ENCODE assay signal across 8 mouse cellular contexts in the genomic region with DNA sequence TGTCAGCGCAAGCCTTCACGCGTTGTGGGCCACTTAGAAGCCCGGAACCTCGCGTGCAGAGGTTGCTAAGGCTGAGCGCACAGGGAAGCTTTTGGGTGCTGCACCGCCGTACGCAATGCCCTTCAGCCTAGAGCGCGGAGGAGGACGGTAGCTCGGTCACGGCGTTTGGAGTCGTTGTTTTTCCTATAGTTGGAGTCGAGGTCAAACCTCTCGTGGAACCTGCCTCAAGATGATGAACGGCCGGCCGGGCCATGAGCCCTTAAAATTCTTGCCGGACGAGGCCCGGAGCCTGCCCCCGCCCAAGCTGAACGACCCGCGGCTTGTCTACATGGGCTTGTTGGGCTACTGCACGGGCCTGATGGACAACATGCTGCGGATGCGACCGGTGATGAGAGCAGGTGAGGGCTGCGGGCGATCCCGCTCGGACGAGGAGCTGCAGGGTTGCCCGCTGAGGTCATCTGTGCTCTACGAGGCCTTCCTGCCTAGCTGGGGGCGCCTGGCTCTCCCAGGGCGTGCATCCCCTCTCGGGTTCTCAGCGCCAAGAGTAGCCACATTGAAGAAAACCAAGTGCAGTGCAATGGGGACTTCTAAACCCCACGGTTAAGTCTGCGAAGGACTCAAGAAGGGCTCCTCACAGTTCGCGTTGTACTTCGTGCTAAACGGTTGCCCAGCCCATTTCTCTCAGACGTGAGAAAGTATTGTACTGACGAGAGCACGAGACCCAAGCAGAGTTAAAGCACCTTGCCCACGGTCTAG. TPM values are rescaled to one million over a fixed set of nuclear protein-coding genes. Genes with fewer than 3 reads are reported as not detected.
DNase-seq lines count a peak whose midpoint lies in the region; ATAC-seq and TF ChIP-seq lines count a peak whose summit lies in the region.

A gene (plus strand): TSS at position 44 of the 756 bp plus-strand sequence.

- WGBS in cerebellum, adult 2 months = under 1% methylated on average over 54 of the region's 54 CpGs

- no peak for TF ChIP-seq CTCF in cerebellum, adult 2 months (IDR thresholded peaks at IDR 0.05; ENCODE audit: borderline replicate concordance, insufficient read depth, low read depth, low read length)

- no peaks in the 10 kb centered on the region for H3K27me3 ChIP-seq in cerebellum, adult 2 months (ENCODE audit: control insufficient read depth, insufficient read depth, low read length)

- peaks cover 5% of the 10 kb centered on the region; the same call in 1 of the 2 replicates for H3K4me1 ChIP-seq in cerebellum, adult 2 months (ENCODE audit: control insufficient read depth, insufficient read depth, low read length)

- peak; percentile 79 for DNase-seq in Muller cell, postnatal 12 days (ENCODE audit: inconsistent ontology term)
- peak; percentile 82 to 87 for DNase-seq in cerebellum, adult 2 months
- DNase-seq in forelimb bud, embryonic 11.5 days (ENCODE audit: low read depth, low spot score) = peak; percentile 83
- DNase-seq in layer of hippocampus, postnatal 10 days (ENCODE audit: low spot score in 2 of 2) = peak; percentile 82 to 84
- peak; percentile 81 for DNase-seq in lung, postnatal 36 days
- DNase-seq in retina, postnatal 1 day = peak; percentile 90
- DNase-seq in urinary bladder, adult 2 months (ENCODE audit: low spot score) = peak; percentile 63

- peak; percentile 90 to 98 for ATAC-seq in hematopoietic stem cell, adult 5-6 weeks (replicated peaks in 1 of 2; ENCODE audit: insufficient read depth in 1 of 2, low FRiP score in 2 of 2, low TSS enrichment in 1 of 2, low read depth in 1 of 2, poor library complexity in 2 of 2, severe bottlenecking in 2 of 2)

- peak; percentile 98 for TF ChIP-seq POLR2A in cerebellum, adult 2 months (IDR thresholded peaks at IDR 0.05; ENCODE audit: borderline replicate concordance, insufficient read depth, low read length)

- H3K4me3 ChIP-seq in cerebellum, adult 2 months (replicated peaks; ENCODE audit: insufficient read depth, low read depth, low read length) = peak within 1 kb of the TSS; percentile 74

- peak within 1 kb of the TSS; percentile 77 for H3K27ac ChIP-seq in cerebellum, adult 2 months (ENCODE audit: insufficient read depth, low read length)

RNA-seq across cellular contexts. Expression of the gene that starts here (rescaled TPM):
- 376 and 378 TPM in 2 replicates for polyA plus RNA-seq in cerebellum, adult 2 months (2012; rRNA removed)
- 203 and 317 TPM in 2 replicates for total RNA-seq in hematopoietic stem cell, adult 5-6 weeks (2017)
- total RNA-seq in layer of hippocampus, postnatal 10 days (2021) = 100 to 1,000 TPM; 270 to 275 TPM
- 148 and 154 TPM in 2 replicates for polyA plus RNA-seq in urinary bladder, adult 2 months (2012; rRNA removed)

Comparison
In these comparisons a context has a peak if more than half of its experiments do, and no peak if none do; other contexts are left out.
1. Peak in every context shown above with its lines: DNase-seq, ATAC-seq, H3K4me3 ChIP-seq and H3K27ac ChIP-seq.